Mouse (Mus musculus) midbrain, postnatal 0 days (tissue): ENCODE data around the gene Itk. TPM values are rescaled to one million over a fixed set of nuclear protein-coding genes. Genes with fewer than 3 reads are reported as not detected.

Experiments
- ATAC-seq: fragments of 200-750 bp; cut with Nextera tagmentation; 2 replicates; pipeline ENCODE4 v1.8.0; 2017; ENCODE audit warnings: moderate number of reproducible peaks, mild to moderate bottlenecking, moderate TSS enrichment, moderate library complexity; ENCODE audit not compliant: low FRiP score
- DNase-seq: peaks from one replicate; pipeline ENCODE4 v3.0.0-alpha.2; 2015; ENCODE audit warnings: low spot score
- H3K27ac ChIP-seq: fragments of 300-500 bp; sonication (generic); 2 replicates; pipeline ENCODE4 v1.5.1; 2014; ENCODE audit warnings: low read depth, mild to moderate bottlenecking, low read length, mixed read lengths
- H3K27me3 ChIP-seq: fragments of 300-500 bp; sonication (generic); 2 replicates; pipeline ENCODE4 v1.6.1; 2014; ENCODE audit warnings: low read length, control low read depth, mixed read lengths; ENCODE audit not compliant: insufficient read depth
- H3K36me3 ChIP-seq: fragments of 300-500 bp; sonication (generic); 2 replicates; pipeline ENCODE4 v1.6.1; 2014; ENCODE audit warnings: low read length, control low read depth, mixed read lengths; ENCODE audit not compliant: insufficient read depth
- H3K4me1 ChIP-seq: fragments of 300-500 bp; sonication (generic); 2 replicates; pipeline ENCODE4 v1.6.1; 2014; ENCODE audit warnings: mild to moderate bottlenecking, control low read depth, antibody characterized with exemption, low read length, mixed read lengths; ENCODE audit not compliant: insufficient read depth
- H3K4me2 ChIP-seq: fragments of 300-500 bp; sonication (generic); 2 replicates; pipeline ENCODE4 v1.6.1; 2014; ENCODE audit warnings: low read depth, mild to moderate bottlenecking, low read length, mixed read lengths; ENCODE audit not compliant: poor library complexity, severe bottlenecking
- H3K4me3 ChIP-seq: fragments of 300-500 bp; sonication (generic); 2 replicates; pipeline ENCODE4 v1.5.1; 2014; ENCODE audit warnings: low read depth, mild to moderate bottlenecking, low read length, moderate library complexity
- H3K9ac ChIP-seq: fragments of 300-500 bp; sonication (generic); replicated peaks from 2 replicates; pipeline ENCODE4 v1.6.1; 2014; ENCODE audit warnings: mild to moderate bottlenecking, low read length, moderate library complexity, mixed read lengths; ENCODE audit not compliant: poor library complexity, severe bottlenecking
- H3K9me3 ChIP-seq: fragments of 300-500 bp; sonication (generic); 2 replicates; pipeline ENCODE4 v1.6.1; 2016; ENCODE audit warnings: low read length, control low read depth
- CTCF ChIP-seq: IDR thresholded peaks from 2 replicates; pipeline ENCODE4 v1.5.1; 2016; ENCODE audit warnings: antibody characterized with exemption, mild to moderate bottlenecking
- WGBS: fragments of 180-500 bp; shearing (Covaris S2); extraction: QIAGEN DNeasy Blood & Tissue Kit; methylation state at CpG from one replicate; pipeline ENCODE4 v1.1.7; 2014; 5-methylcytosine and 5-hydroxymethylcytosine counted together
- polyA plus RNA-seq: library from polyadenylated mRNA; unstranded; fragments of >200 nt; fragmentation: Nextera tagmentation; extraction: Ambion mirVana; gene quantifications from 2 replicates; pipeline ENCODE4 v1.2.1, GENCODE M21; 2015
- total RNA-seq: library from RNA; depleted of rRNA; stranded (reverse); fragments of >200 nt; gene quantifications from 2 replicates; pipeline ENCODE4 v1.2.3, GENCODE M21; 2014

The Itk gene
- total and polyA plus RNA-seq, 2 experiments from 2014 or later, result 0.06 to 0.16 TPM

- DNase-seq (no peak), ATAC-seq (no peak)
- Histone ChIP-seq H3K4me3 (no peak overlapping the region), H3K9me3 (no peaks in the 10 kb centered on the region), H3K9ac (no peak overlapping the region), H3K27ac (no peak overlapping the region), H3K36me3 (no peaks in the 10 kb centered on the region), H3K4me1 (no peaks in the 10 kb centered on the region), H3K4me2 (no peak overlapping the region), H3K27me3 (no peaks in the 10 kb centered on the region)
- 79% methylated on average over 1 of the region's 1 CpGs for WGBS
- TF ChIP-seq CTCF, result no peak
Measured at GRCm38 (mm10) chr11:46377316-46377715, 12.0 kb downstream of the Itk start.

- Histone ChIP-seq H3K4me2 (no peak overlapping the region), H3K27me3 (no peaks in the 10 kb centered on the region), H3K4me1 (no peaks in the 10 kb centered on the region), H3K36me3 (no peaks in the 10 kb centered on the region), H3K4me3 (no peak overlapping the region), H3K9ac (no peak overlapping the region), H3K27ac (no peak overlapping the region), H3K9me3 (no peaks in the 10 kb centered on the region)
- no peak for DNase-seq
- no peak for TF ChIP-seq CTCF
- WGBS, result 89% methylated on average over 8 of the region's 8 CpGs
- ATAC-seq, result no peak
Measured at GRCm38 (mm10) chr11:46375015-46375414, 14.3 kb downstream of the Itk start.

GRCm38 (mm10) chr11:46373071-46374030 is 16.0 kb downstream of the Itk start:
- 81% methylated on average over 13 of the region's 13 CpGs for WGBS
- no peaks in the 10 kb centered on the region for H3K27me3 ChIP-seq
- H3K4me1 ChIP-seq, result no peaks in the 10 kb centered on the region
- no peaks in the 10 kb centered on the region for H3K9me3 ChIP-seq
- H3K9ac ChIP-seq, result no peak overlapping the region
- H3K4me3 ChIP-seq, result no peak overlapping the region
- no peak for TF ChIP-seq CTCF
- ATAC-seq, result no peak
- H3K4me2 ChIP-seq, result no peak overlapping the region
- no peak for DNase-seq
- no peak overlapping the region for H3K27ac ChIP-seq
- H3K36me3 ChIP-seq, result no peaks in the 10 kb centered on the region

- Histone ChIP-seq H3K36me3 (no peaks in the 10 kb centered on the region), H3K4me2 (no peak overlapping the region), H3K27me3 (no peaks in the 10 kb centered on the region), H3K4me3 (no peak overlapping the region), H3K27ac (no peak overlapping the region), H3K9ac (no peak overlapping the region), H3K4me1 (no peaks in the 10 kb centered on the region), H3K9me3 (no peaks in the 10 kb centered on the region)
- ATAC-seq (no peak), DNase-seq (no peak)
- TF ChIP-seq CTCF, result no peak
- WGBS, result 88% methylated on average over 8 of the region's 8 CpGs
Measured at GRCm38 (mm10) chr11:46372331-46372953, 16.9 kb downstream of the Itk start.

- WGBS, result 91% methylated on average over 8 of the region's 8 CpGs
- DNase-seq, result no peak
- Histone ChIP-seq H3K4me2 (no peak overlapping the region), H3K9me3 (no peaks in the 10 kb centered on the region), H3K27ac (no peak overlapping the region), H3K9ac (no peak overlapping the region), H3K4me3 (no peak overlapping the region), H3K36me3 (no peaks in the 10 kb centered on the region), H3K27me3 (no peaks in the 10 kb centered on the region), H3K4me1 (no peaks in the 10 kb centered on the region)
- TF ChIP-seq CTCF, result no peak
- no peak for ATAC-seq
Measured at GRCm38 (mm10) chr11:46371250-46371649, 18.1 kb downstream of the Itk start.

- H3K9me3 ChIP-seq, result no peaks in the 10 kb centered on the region
- H3K36me3 ChIP-seq, result no peaks in the 10 kb centered on the region
- H3K4me2 ChIP-seq, result no peak overlapping the region
- H3K27me3 ChIP-seq, result no peaks in the 10 kb centered on the region
- no peak overlapping the region for H3K27ac ChIP-seq
- no peak for TF ChIP-seq CTCF
- H3K9ac ChIP-seq, result no peak overlapping the region
- H3K4me1 ChIP-seq, result no peaks in the 10 kb centered on the region
- no peak for ATAC-seq
- WGBS, result 92% methylated on average over 4 of the region's 4 CpGs
- H3K4me3 ChIP-seq, result no peak overlapping the region
- DNase-seq, result no peak
Measured at GRCm38 (mm10) chr11:46370457-46370856, 18.9 kb downstream of the Itk start.
